15 mouse cellular contexts compared by ENCODE assay signal in the genomic region with DNA sequence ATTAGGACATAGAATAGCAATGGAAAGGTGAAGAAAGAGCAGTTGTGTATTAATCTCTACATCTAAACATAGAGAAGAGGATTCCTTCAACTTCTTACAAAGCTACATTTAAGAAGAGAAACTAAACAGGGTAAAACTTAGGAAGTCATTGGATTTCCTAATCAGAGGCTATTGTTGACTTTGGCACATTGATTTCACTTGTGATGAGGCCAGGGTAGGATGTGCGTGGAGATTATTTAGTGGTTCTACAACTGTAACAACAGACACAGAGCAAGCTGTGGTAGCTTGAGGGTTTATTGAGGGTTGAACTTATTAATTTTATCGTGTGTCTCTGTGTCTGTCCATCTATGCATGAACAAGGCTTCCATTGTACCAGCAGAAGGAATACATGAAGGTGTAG.
"Had no signal": no experiment of that assay in that cellular context is flagged by ENCODE, and none has a peak within 500 bp of the region (broad histone marks: within the 10 kb centered on the region; RNA-seq: fewer than 3 reads in every experiment).

No protein-coding gene starts in this region.

- H3K9ac ChIP-seq: limb, embryonic 13.5 days; liver, embryonic 13.5 days; midbrain, embryonic 15.5 days; neural tube, embryonic 13.5 days had no signal

- ATAC-seq: lung, postnatal 0 days; midbrain, embryonic 15.5 days had no signal

- H3K4me3 ChIP-seq: limb, embryonic 13.5 days; liver, embryonic 13.5 days; megakaryocyte, embryonic 14.5 days; midbrain, embryonic 15.5 days; neural tube, embryonic 13.5 days had no signal

- H3K4me1 ChIP-seq: liver, embryonic 13.5 days had no signal

- H3K4me2 ChIP-seq: limb, embryonic 13.5 days; liver, embryonic 13.5 days; midbrain, embryonic 11.5 days; midbrain, embryonic 15.5 days; neural tube, embryonic 13.5 days had no signal

- H3K27ac ChIP-seq: limb, embryonic 13.5 days; liver, embryonic 13.5 days; midbrain, embryonic 15.5 days; neural tube, embryonic 13.5 days had no signal

- H3K9me3 ChIP-seq: limb, embryonic 13.5 days; liver, embryonic 13.5 days; megakaryocyte, embryonic 14.5 days; midbrain, embryonic 15.5 days; neural tube, embryonic 13.5 days had no signal

- H3K27me3 ChIP-seq: limb, embryonic 13.5 days; liver, embryonic 13.5 days; megakaryocyte, embryonic 14.5 days; midbrain, embryonic 15.5 days; neural tube, embryonic 13.5 days had no signal

- DNase-seq: kidney, adult 8-10 months; kidney, postnatal 10 days; left cerebral cortex, postnatal 4 days; liver, embryonic 13.5 days; lung, adult 2 months; lung, postnatal 36 days; retina, postnatal 1 day; right cerebral cortex, postnatal 4 days; thymus, postnatal 4 days had no signal
